Mouse (Mus musculus): ENCODE measurements at regions not wholly inside any gene's neighbourhood (a gene's known extent, or its start where the extent isn't known, plus 50 kb on each side); places are given as distances from the start of the nearest gene placed in this dataset.
"Not testable (repeated sequence)": the region's sequence is repeated elsewhere in the genome, so short reads cannot be mapped to it uniquely, and the experiment has no call there.

- H3K27ac ChIP-seq (ENCODE audit: low read length): no peak overlapping the region
- TF ChIP-seq EP300 (IDR thresholded peaks at IDR 0.05): no peak
- TF ChIP-seq CTCF (IDR thresholded peaks at IDR 0.05): no peak
- no peak overlapping the region for H3K9ac ChIP-seq (replicated peaks; ENCODE audit: low read depth)
- DNase-seq (ENCODE audit: low spot score) (no peak), ATAC-seq (no peak)
- no peaks in the 10 kb centered on the region for H3K27me3 ChIP-seq (replicated peaks; ENCODE audit: insufficient read depth, low read length)
- no peaks in the 10 kb centered on the region for H3K9me3 ChIP-seq (ENCODE audit: low read length)
- H3K36me3 ChIP-seq (ENCODE audit: insufficient read depth, low read length): no peaks in the 10 kb centered on the region
- no peak overlapping the region for H3K4me2 ChIP-seq (replicated peaks; ENCODE audit: low read depth, low read length)
- no peak overlapping the region for H3K4me3 ChIP-seq (ENCODE audit: low read depth, low read length)
- no peaks in the 10 kb centered on the region for H3K4me1 ChIP-seq (ENCODE audit: insufficient read depth, low read depth, low read length)
- WGBS: 83% methylated on average over 2 of the region's 2 CpGs
These were observed 114.5 kb downstream of the 4933415F23Rik start for GRCm38 (mm10) chr1:22987521-22987920.

- H3K27me3 ChIP-seq (replicated peaks; ENCODE audit: insufficient read depth, low read length); H3K4me3 ChIP-seq (ENCODE audit: low read depth, low read length); ATAC-seq; DNase-seq (ENCODE audit: low spot score); H3K4me2 ChIP-seq (replicated peaks; ENCODE audit: low read depth, low read length); H3K9me3 ChIP-seq (ENCODE audit: low read length); H3K27ac ChIP-seq (ENCODE audit: low read length); H3K4me1 ChIP-seq (ENCODE audit: insufficient read depth, low read depth, low read length); H3K36me3 ChIP-seq (ENCODE audit: insufficient read depth, low read length); H3K9ac ChIP-seq (replicated peaks; ENCODE audit: low read depth): not testable (repeated sequence)
These were observed 117.8 kb downstream of the 4933415F23Rik start for GRCm38 (mm10) chr1:22984276-22984675.

- no peak for ATAC-seq
- TF ChIP-seq CTCF (IDR thresholded peaks at IDR 0.05) (no peak), EP300 (IDR thresholded peaks at IDR 0.05) (no peak)
- Histone ChIP-seq H3K27ac (ENCODE audit: low read length) (no peak overlapping the region), H3K4me3 (ENCODE audit: low read depth, low read length) (no peak overlapping the region), H3K4me2 (replicated peaks; ENCODE audit: low read depth, low read length) (no peak overlapping the region), H3K27me3 (replicated peaks; ENCODE audit: insufficient read depth, low read length) (no peaks in the 10 kb centered on the region), H3K9ac (replicated peaks; ENCODE audit: low read depth) (no peak overlapping the region), H3K9me3 (ENCODE audit: low read length) (no peaks in the 10 kb centered on the region), H3K36me3 (ENCODE audit: insufficient read depth, low read length) (no peaks in the 10 kb centered on the region), H3K4me1 (ENCODE audit: insufficient read depth, low read depth, low read length) (no peaks in the 10 kb centered on the region)
- DNase-seq (ENCODE audit: low spot score): no peak
- WGBS: 27% methylated on average over 4 of the region's 4 CpGs
These were observed 127.1 kb downstream of the 4933415F23Rik start for GRCm38 (mm10) chr1:22974917-22975316.

- H3K4me2 ChIP-seq (replicated peaks; ENCODE audit: low read depth, low read length): no peak overlapping the region
- no peak for ATAC-seq
- 75% methylated on average over 1 of the region's 1 CpGs for WGBS
- H3K4me3 ChIP-seq (ENCODE audit: low read depth, low read length): no peak overlapping the region
- no peak overlapping the region for H3K27ac ChIP-seq (ENCODE audit: low read length)
- H3K4me1 ChIP-seq (ENCODE audit: insufficient read depth, low read depth, low read length): no peaks in the 10 kb centered on the region
- no peak for DNase-seq (ENCODE audit: low spot score)
- H3K27me3 ChIP-seq (replicated peaks; ENCODE audit: insufficient read depth, low read length): no peaks in the 10 kb centered on the region
- no peak overlapping the region for H3K9ac ChIP-seq (replicated peaks; ENCODE audit: low read depth)
- H3K9me3 ChIP-seq (ENCODE audit: low read length): no peaks in the 10 kb centered on the region
- TF ChIP-seq EP300 (IDR thresholded peaks at IDR 0.05): no peak
- H3K36me3 ChIP-seq (ENCODE audit: insufficient read depth, low read length): no peaks in the 10 kb centered on the region
These were observed 138.2 kb upstream of the Rims1 start for GRCm38 (mm10) chr1:22943995-22944394.

- no peaks in the 10 kb centered on the region for H3K9me3 ChIP-seq (ENCODE audit: low read length)
- WGBS: 76% methylated on average over 6 of the region's 6 CpGs
- no peaks in the 10 kb centered on the region for H3K4me1 ChIP-seq (ENCODE audit: insufficient read depth, low read depth, low read length)
- no peak for DNase-seq (ENCODE audit: low spot score)
- H3K27me3 ChIP-seq (replicated peaks; ENCODE audit: insufficient read depth, low read length): no peaks in the 10 kb centered on the region
- no peak overlapping the region for H3K9ac ChIP-seq (replicated peaks; ENCODE audit: low read depth)
- H3K4me2 ChIP-seq (replicated peaks; ENCODE audit: low read depth, low read length): no peak overlapping the region
- H3K27ac ChIP-seq (ENCODE audit: low read length): no peak overlapping the region
- no peak for TF ChIP-seq EP300 (IDR thresholded peaks at IDR 0.05)
- no peak for TF ChIP-seq CTCF (IDR thresholded peaks at IDR 0.05)
- no peak for ATAC-seq
- H3K36me3 ChIP-seq (ENCODE audit: insufficient read depth, low read length): no peaks in the 10 kb centered on the region
- no peak overlapping the region for H3K4me3 ChIP-seq (ENCODE audit: low read depth, low read length)
These were observed 134.0 kb upstream of the Rims1 start for GRCm38 (mm10) chr1:22939816-22940215.

GRCm38 (mm10) chr1:22931147-22931896 is 125.5 kb upstream of the Rims1 start:
- TF ChIP-seq EP300 (IDR thresholded peaks at IDR 0.05): no peak
- ATAC-seq (no peak), DNase-seq (ENCODE audit: low spot score) (no peak)
- H3K9me3 ChIP-seq (ENCODE audit: low read length): no peaks in the 10 kb centered on the region
- H3K4me3 ChIP-seq (ENCODE audit: low read depth, low read length): no peak overlapping the region
- H3K27me3 ChIP-seq (replicated peaks; ENCODE audit: insufficient read depth, low read length): no peaks in the 10 kb centered on the region
- no peak overlapping the region for H3K4me2 ChIP-seq (replicated peaks; ENCODE audit: low read depth, low read length)
- no peaks in the 10 kb centered on the region for H3K4me1 ChIP-seq (ENCODE audit: insufficient read depth, low read depth, low read length)
- H3K9ac ChIP-seq (replicated peaks; ENCODE audit: low read depth): no peak overlapping the region
- no peaks in the 10 kb centered on the region for H3K36me3 ChIP-seq (ENCODE audit: insufficient read depth, low read length)
- WGBS: 51% methylated on average over 6 of the region's 6 CpGs
- H3K27ac ChIP-seq (ENCODE audit: low read length): no peak overlapping the region

GRCm38 (mm10) chr1:22902992-22903391 is 97.2 kb upstream of the Rims1 start:
- no peaks in the 10 kb centered on the region for H3K9me3 ChIP-seq (ENCODE audit: low read length)
- no peaks in the 10 kb centered on the region for H3K4me1 ChIP-seq (ENCODE audit: insufficient read depth, low read depth, low read length)
- H3K4me3 ChIP-seq (ENCODE audit: low read depth, low read length): no peak overlapping the region
- no peak overlapping the region for H3K9ac ChIP-seq (replicated peaks; ENCODE audit: low read depth)
- H3K36me3 ChIP-seq (ENCODE audit: insufficient read depth, low read length): no peaks in the 10 kb centered on the region
- no peak for DNase-seq (ENCODE audit: low spot score)
- no peak overlapping the region for H3K4me2 ChIP-seq (replicated peaks; ENCODE audit: low read depth, low read length)
- 90% methylated on average over 2 of the region's 2 CpGs for WGBS
- H3K27ac ChIP-seq (ENCODE audit: low read length): no peak overlapping the region
- no peak for ATAC-seq
- no peaks in the 10 kb centered on the region for H3K27me3 ChIP-seq (replicated peaks; ENCODE audit: insufficient read depth, low read length)
- TF ChIP-seq CTCF (IDR thresholded peaks at IDR 0.05) (no peak), EP300 (IDR thresholded peaks at IDR 0.05) (no peak)
